Mouse (Mus musculus) G1E (cell line): Measurements from ENCODE around the gene Ehbp1.

Experiments
- CTCF ChIP-seq: IDR thresholded peaks from 2 replicates; pipeline ENCODE4 v1.5.1; 2012; ENCODE audit warnings: low read depth, low read length, inconsistent platforms, mixed read lengths
- GATA1 ChIP-seq: IDR thresholded peaks from 2 replicates; pipeline ENCODE4 v1.6.1; 2012; ENCODE audit warnings: borderline replicate concordance, low read length, inconsistent platforms, mixed read lengths
- GATA2 ChIP-seq: IDR thresholded peaks from 2 replicates; pipeline ENCODE4 v1.6.1; 2012; ENCODE audit warnings: low read depth, low read length, inconsistent platforms, borderline replicate concordance
- POLR2AphosphoS5 ChIP-seq: IDR thresholded peaks from 2 replicates; pipeline ENCODE4 v1.6.1; 2012; ENCODE audit warnings: low read depth, low read length, inconsistent platforms; ENCODE audit not compliant: insufficient replicate concordance
- TAL1 ChIP-seq: conservative IDR thresholded peaks from 2 replicates; pipeline ENCODE4 v1.6.1; 2012; ENCODE audit warnings: low read depth, low read length, inconsistent platforms, mixed read lengths

DNA sequence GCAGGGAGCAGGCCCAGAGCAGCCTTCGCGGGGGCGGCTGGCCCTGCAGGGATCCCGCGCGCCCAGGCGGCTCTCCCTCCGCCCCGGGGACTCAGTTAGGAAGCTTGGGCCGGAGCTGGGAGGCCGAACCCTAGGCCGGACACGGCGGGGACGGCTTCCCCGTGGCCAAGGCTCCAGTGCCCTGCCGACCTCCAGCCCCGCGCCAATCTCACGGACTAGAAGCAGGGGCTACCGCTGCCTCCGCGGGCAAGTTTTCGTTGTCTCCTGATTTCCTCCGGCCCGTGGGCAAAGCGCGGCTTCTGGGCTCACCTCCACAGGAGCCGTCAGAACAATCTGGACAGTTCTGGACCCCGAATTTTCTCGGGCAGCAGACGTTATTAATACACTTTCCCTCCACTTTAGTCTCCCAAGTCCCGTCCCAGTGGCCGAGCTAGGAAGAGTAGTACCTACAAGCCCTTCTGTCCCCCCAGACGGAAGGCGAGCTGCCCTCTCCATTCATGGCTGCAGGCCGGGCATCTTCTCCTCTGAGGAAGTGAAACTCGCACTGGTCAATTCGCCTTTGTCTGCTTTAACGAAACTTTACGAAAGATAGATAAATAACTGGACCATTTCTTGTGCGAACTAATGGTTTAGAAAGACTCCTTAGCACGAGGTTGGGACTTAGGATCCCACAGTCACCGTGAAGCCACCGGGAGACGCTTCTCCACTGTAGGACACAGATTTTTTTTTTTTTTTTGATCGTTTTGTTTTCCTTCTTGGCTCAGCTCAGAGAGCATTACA lies 348.3 kb downstream of the Ehbp1 start:
- TF ChIP-seq CTCF (no peak), GATA1 (no peak), TAL1 (no peak), POLR2AphosphoS5 (no peak), GATA2 (no peak)
